In the genomic region with DNA sequence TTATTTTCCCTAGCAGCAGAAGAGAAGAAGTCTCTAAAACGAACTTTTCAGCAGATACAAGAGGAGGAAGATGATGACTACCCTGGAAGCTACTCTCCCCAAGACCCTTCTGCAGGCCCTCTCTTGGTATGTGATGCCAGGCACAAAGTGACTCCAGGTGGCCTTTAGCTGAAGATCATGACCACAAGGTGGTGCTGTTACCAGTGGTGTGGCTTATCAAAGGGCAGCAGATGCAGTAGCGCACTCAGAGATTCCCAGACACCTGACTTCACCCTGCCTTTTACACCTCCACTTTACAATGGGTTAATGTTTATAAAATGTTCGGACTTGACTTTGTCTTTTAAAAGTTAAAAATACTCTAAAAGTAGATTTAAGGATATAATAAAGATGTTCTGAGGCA, we compare ENCODE assay signal across 10 mouse cellular contexts. TPM values are rescaled to one million over a fixed set of nuclear protein-coding genes. Genes with fewer than 3 reads are reported as not detected.
DNase-seq lines count a peak whose midpoint lies in the region; ATAC-seq and TF ChIP-seq lines count a peak whose summit lies in the region.
"Had no signal": no experiment of that assay in that cellular context is flagged by ENCODE, and none has a peak within 500 bp of the region (broad histone marks: within the 10 kb centered on the region; RNA-seq: fewer than 3 reads in every experiment).

No protein-coding gene starts in this region.

- H3K27ac ChIP-seq in heart, adult 2 months, result no peak overlapping the region
- no peak overlapping the region for H3K27ac ChIP-seq in bone marrow, adult 2 months (ENCODE audit: control insufficient read depth, insufficient read depth, low read depth, low read length, poor library complexity)
- H3K27ac ChIP-seq in embryonic facial prominence, embryonic 11.5 days (replicated peaks; ENCODE audit: low read depth, low read length), result no peak overlapping the region
- H3K27ac ChIP-seq: embryonic facial prominence, embryonic 13.5 days; limb, embryonic 13.5 days had no signal

- H3K9ac ChIP-seq in heart, adult 2 months (ENCODE audit: low read depth, low read length), result no peak overlapping the region
- no peak overlapping the region for H3K9ac ChIP-seq in embryonic facial prominence, embryonic 11.5 days (replicated peaks; ENCODE audit: low read length)
- H3K9ac ChIP-seq: embryonic facial prominence, embryonic 13.5 days; limb, embryonic 13.5 days had no signal

- no peaks in the 10 kb centered on the region for H3K27me3 ChIP-seq in heart, adult 2 months (ENCODE audit: control insufficient read depth, insufficient read depth, low read length)
- H3K27me3 ChIP-seq in embryonic facial prominence, embryonic 11.5 days (ENCODE audit: control insufficient read depth, insufficient read depth, low read length), result no peaks in the 10 kb centered on the region
- H3K27me3 ChIP-seq: embryonic facial prominence, embryonic 13.5 days; limb, embryonic 13.5 days had no signal

- peak; percentile 86 for TF ChIP-seq CTCF in heart, adult 2 months (IDR thresholded peaks at IDR 0.05)
- TF ChIP-seq CTCF in bone marrow, adult 2 months (IDR thresholded peaks at IDR 0.05; ENCODE audit: control insufficient read depth, insufficient read depth, low read length), result peak; percentile 88

- no peak for TF ChIP-seq POLR2A in heart, adult 2 months (IDR thresholded peaks at IDR 0.05; ENCODE audit: insufficient read depth, low read depth, low read length)
- no peak for TF ChIP-seq POLR2A in bone marrow, adult 2 months (IDR thresholded peaks at IDR 0.05; ENCODE audit: borderline replicate concordance, control insufficient read depth, low read depth, low read length)

- no peak overlapping the region for H3K4me2 ChIP-seq in embryonic facial prominence, embryonic 11.5 days (ENCODE audit: low read depth, low read length)
- H3K4me2 ChIP-seq: embryonic facial prominence, embryonic 13.5 days; limb, embryonic 13.5 days had no signal

- H3K4me1 ChIP-seq in heart, adult 2 months (ENCODE audit: control insufficient read depth, insufficient read depth, low read length), result no peaks in the 10 kb centered on the region
- H3K4me1 ChIP-seq in bone marrow, adult 2 months (ENCODE audit: control insufficient read depth, insufficient read depth, low read length), result no peaks in the 10 kb centered on the region
- H3K4me1 ChIP-seq in embryonic facial prominence, embryonic 11.5 days (ENCODE audit: control insufficient read depth, insufficient read depth, low read length), result no peaks in the 10 kb centered on the region
- H3K4me1 ChIP-seq: embryonic facial prominence, embryonic 13.5 days; limb, embryonic 13.5 days had no signal

- 53% methylated on average over 3 of the region's 3 CpGs for WGBS in heart, adult 2 months
- 61% methylated on average over 3 of the region's 3 CpGs for WGBS in bone marrow, adult 2 months
- WGBS in embryonic facial prominence, embryonic 11.5 days, result 70% methylated on average over 3 of the region's 3 CpGs

- no peaks in the 10 kb centered on the region for H3K79me2 ChIP-seq in heart, adult 2 months (replicated peaks; ENCODE audit: control insufficient read depth, insufficient read depth, low read length)

- TF ChIP-seq EP300 in heart, adult 2 months (IDR thresholded peaks at IDR 0.05; ENCODE audit: insufficient read depth, low read depth, low read length), result 0 out of 2 replicates have a peak, but pooled peaks have one; percentile 14

- H3K9me3 ChIP-seq in embryonic facial prominence, embryonic 11.5 days (replicated peaks; ENCODE audit: control insufficient read depth, low read length), result no peaks in the 10 kb centered on the region
- H3K9me3 ChIP-seq: embryonic facial prominence, embryonic 13.5 days; limb, embryonic 13.5 days had no signal

- peak; percentile 40 to 47 for DNase-seq in heart, adult 2 months
- no peak for DNase-seq in heart, postnatal 25 days (ENCODE audit: low spot score)
- DNase-seq in CD4-positive, CD25-positive, alpha-beta regulatory T cell, adult 2 months (ENCODE audit: low read depth, low spot score), result peak; percentile 79
- peak; percentile 73 for DNase-seq in embryonic facial prominence, embryonic 11.5 days (ENCODE audit: low spot score)
- DNase-seq in kidney, postnatal 4 days, result peak; percentile 58 to 70
- DNase-seq in thymus, postnatal 10 days (ENCODE audit: low spot score in 2 of 2), result peak; percentile 14 to 67

- intact Hi-C loops in heart, adult 2 months (cut with DNase I), result loop anchor here (1.0 to 10.0 kb wide), 3 partner anchors 99 to 297 kb away; a partner anchor contains a TSS
- intact Hi-C loops in heart, postnatal 25 days (cut with DNase I), result loop anchor here (1.0 to 2.0 kb wide), 2 partner anchors 99 to 156 kb away; a partner anchor contains a TSS

- no peak for ATAC-seq in embryonic facial prominence, embryonic 11.5 days (replicated peaks; ENCODE audit: insufficient number of reproducible peaks, low FRiP score, low TSS enrichment, low read depth)
- peak; percentile 99 for ATAC-seq in megakaryocyte progenitor cell, adult 5-6 weeks (replicated peaks; ENCODE audit: poor library complexity)

- no peak overlapping the region for H3K4me3 ChIP-seq in heart, adult 2 months
- no peak overlapping the region for H3K4me3 ChIP-seq in bone marrow, adult 2 months (replicated peaks; ENCODE audit: control insufficient read depth, low read depth, low read length)
- no peak overlapping the region for H3K4me3 ChIP-seq in embryonic facial prominence, embryonic 11.5 days (ENCODE audit: low read depth, low read length)
- H3K4me3 ChIP-seq: embryonic facial prominence, embryonic 13.5 days; limb, embryonic 13.5 days had no signal

- H3K36me3 ChIP-seq in heart, adult 2 months (ENCODE audit: control insufficient read depth, insufficient read depth, low read length), result peaks cover 2% of the 10 kb centered on the region; the same call in 1 of the 2 replicates
- H3K36me3 ChIP-seq in embryonic facial prominence, embryonic 11.5 days (replicated peaks; ENCODE audit: control insufficient read depth, insufficient read depth, low read depth, low read length), result peaks cover 6% of the 10 kb centered on the region

RNA-seq across cellular contexts. Expression of a gene that starts 19.6 kb away (rescaled TPM):
- total RNA-seq in heart, adult 2 months (2021), result 10 to 100 TPM; 32.9 to 33.5 TPM
- polyA plus RNA-seq in heart, adult 2 months (2012; rRNA removed), result 15.9 and 20.8 TPM in 2 replicates
- total RNA-seq in heart, postnatal 25 days (2021), result 10 to 100 TPM; 25.5 to 29.4 TPM
- polyA plus RNA-seq in bone marrow, adult 2 months (2011; ENCODE audit: insufficient read depth, insufficient read length, low replicate concordance, missing spikeins), result 8.6 and 10.8 TPM in 2 replicates
- polyA plus RNA-seq in embryonic facial prominence, embryonic 11.5 days (2014; fragmentation: Nextera tagmentation; extraction: Ambion mirVana), result 59.2 and 62.7 TPM in 2 replicates
- 30.5 and 38.4 TPM in 2 replicates for total RNA-seq in megakaryocyte progenitor cell, adult 5-6 weeks (2015)
- 18.6 and 23.9 TPM in 2 replicates for total RNA-seq in megakaryocyte progenitor cell, adult 5-6 weeks (2017)

RNA-seq across cellular contexts. Expression of a gene that starts 19.7 kb away (rescaled TPM):
- total RNA-seq in heart, adult 2 months (2021), result 10 to 100 TPM; 24.3 to 25.3 TPM
- polyA plus RNA-seq in heart, adult 2 months (2012; rRNA removed), result 17.3 and 25.9 TPM in 2 replicates
- 10 to 100 TPM; 22.1 to 25.2 TPM for total RNA-seq in heart, postnatal 25 days (2021)
- polyA plus RNA-seq in bone marrow, adult 2 months (2011; ENCODE audit: insufficient read depth, insufficient read length, low replicate concordance, missing spikeins), result 8.6 and 13.0 TPM in 2 replicates
- polyA plus RNA-seq in embryonic facial prominence, embryonic 11.5 days (2014; fragmentation: Nextera tagmentation; extraction: Ambion mirVana), result 27.9 and 28.5 TPM in 2 replicates
- 16.6 and 20.2 TPM in 2 replicates for total RNA-seq in megakaryocyte progenitor cell, adult 5-6 weeks (2015)
- total RNA-seq in megakaryocyte progenitor cell, adult 5-6 weeks (2017), result 22.7 and 25.6 TPM in 2 replicates
